Mouse (Mus musculus): Measurements from ENCODE around the gene Lrrc10. TPM values are rescaled to one million over a fixed set of nuclear protein-coding genes. Genes with fewer than 3 reads are reported as not detected.
A peak's percentile ranks its signal among the peaks of the same experiment; 100 is the strongest.
"Not testable (repeated sequence)": the region's sequence is repeated elsewhere in the genome, so short reads cannot be mapped to it uniquely, and the experiment has no call there.

Lrrc10 gene
- polyA plus RNA-seq, 1 experiment from 2014 or later, result not detected

DNA sequence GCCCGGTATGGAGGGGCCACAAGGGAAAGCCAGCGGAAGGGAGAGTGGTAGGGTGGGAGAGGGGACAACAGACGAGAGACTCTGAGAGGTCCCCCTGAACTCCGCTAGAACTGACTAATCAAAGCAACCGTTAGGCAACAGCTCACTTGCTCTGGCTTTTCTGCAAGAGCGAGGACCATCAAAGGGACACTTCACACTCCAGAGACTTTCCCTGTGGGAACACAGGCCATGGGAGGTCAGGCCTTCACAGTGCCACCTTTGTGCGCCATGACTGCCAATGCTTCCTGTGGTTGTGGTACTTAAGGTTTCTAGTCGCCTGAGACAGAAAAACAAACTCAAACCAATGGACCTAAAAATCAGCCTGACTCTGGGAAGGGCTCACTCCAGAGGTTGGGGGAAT, 34.1 kb upstream of the Lrrc10 start:
- no peaks in the 10 kb centered on the region for H3K9me3 ChIP-seq (ENCODE audit: control insufficient read depth, low read length)
- H3K27ac ChIP-seq (ENCODE audit: low read depth, low read length), result no peak overlapping the region
- peaks cover 4% of the 10 kb centered on the region; the same call in 1 of the 2 replicates for H3K4me1 ChIP-seq (ENCODE audit: control insufficient read depth, insufficient read depth, low read length)
- no peak overlapping the region for H3K4me2 ChIP-seq (ENCODE audit: low read depth, low read length)
- 63% methylated on average over 8 of the region's 8 CpGs for WGBS
- ATAC-seq (ENCODE audit: low read depth), result no peak
- H3K36me3 ChIP-seq (ENCODE audit: control insufficient read depth, insufficient read depth, low read length), result no peaks in the 10 kb centered on the region
- no peak overlapping the region for H3K4me3 ChIP-seq (ENCODE audit: low read depth, low read length)
- H3K9ac ChIP-seq (replicated peaks; ENCODE audit: low read depth, low read length), result no peak overlapping the region
- H3K27me3 ChIP-seq (ENCODE audit: control insufficient read depth, insufficient read depth, low read length), result no peaks in the 10 kb centered on the region

DNA sequence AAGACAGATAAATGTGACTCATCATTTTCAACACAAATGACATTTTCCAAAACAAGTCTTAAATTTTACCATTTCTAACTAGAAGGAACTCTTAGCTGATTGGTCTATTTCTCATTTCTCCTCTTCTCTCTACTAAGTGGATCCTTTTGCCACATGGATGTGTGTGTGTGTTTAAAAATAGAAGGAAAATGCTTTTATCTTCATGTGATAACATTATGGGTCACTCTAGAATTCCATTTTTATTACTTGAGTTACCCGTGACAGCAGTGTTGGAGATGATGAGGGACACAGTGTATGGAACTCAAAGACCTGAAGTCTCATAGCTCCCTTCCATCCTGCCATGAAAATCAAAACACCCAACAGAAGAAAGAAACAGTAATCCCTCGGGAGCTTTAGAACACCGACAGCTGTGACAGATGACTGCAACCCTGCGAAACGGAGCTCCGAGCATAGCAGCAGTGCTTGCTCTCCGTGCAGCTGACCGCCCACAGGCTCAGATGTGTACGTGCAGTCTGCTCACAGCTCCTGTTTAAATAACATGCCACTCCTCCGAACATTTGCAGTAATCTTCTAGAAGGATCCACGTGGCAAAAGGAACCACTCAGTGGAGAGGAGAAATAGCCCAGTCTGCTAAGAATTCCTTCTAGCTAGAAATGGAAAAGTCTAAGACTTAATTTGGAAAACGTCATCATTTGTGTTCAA, 31.3 kb upstream of the Lrrc10 start:
- H3K27me3 ChIP-seq (ENCODE audit: control insufficient read depth, insufficient read depth, low read length), result no peaks in the 10 kb centered on the region
- no peak overlapping the region for H3K9ac ChIP-seq (replicated peaks; ENCODE audit: low read depth, low read length)
- H3K9me3 ChIP-seq (ENCODE audit: control insufficient read depth, low read length), result no peaks in the 10 kb centered on the region
- H3K4me1 ChIP-seq (ENCODE audit: control insufficient read depth, insufficient read depth, low read length), result peaks cover 4% of the 10 kb centered on the region; the same call in 1 of the 2 replicates
- H3K27ac ChIP-seq (ENCODE audit: low read depth, low read length), result no peak overlapping the region
- peak; percentile 87 for ATAC-seq (ENCODE audit: low read depth)
- H3K4me3 ChIP-seq (ENCODE audit: low read depth, low read length), result no peak overlapping the region
- H3K36me3 ChIP-seq (ENCODE audit: control insufficient read depth, insufficient read depth, low read length), result no peaks in the 10 kb centered on the region
- peak overlapping the region; percentile 27; the same call in 1 of the 2 replicates for H3K4me2 ChIP-seq (ENCODE audit: low read depth, low read length)
- 15% methylated on average over 12 of the region's 12 CpGs for WGBS

DNA sequence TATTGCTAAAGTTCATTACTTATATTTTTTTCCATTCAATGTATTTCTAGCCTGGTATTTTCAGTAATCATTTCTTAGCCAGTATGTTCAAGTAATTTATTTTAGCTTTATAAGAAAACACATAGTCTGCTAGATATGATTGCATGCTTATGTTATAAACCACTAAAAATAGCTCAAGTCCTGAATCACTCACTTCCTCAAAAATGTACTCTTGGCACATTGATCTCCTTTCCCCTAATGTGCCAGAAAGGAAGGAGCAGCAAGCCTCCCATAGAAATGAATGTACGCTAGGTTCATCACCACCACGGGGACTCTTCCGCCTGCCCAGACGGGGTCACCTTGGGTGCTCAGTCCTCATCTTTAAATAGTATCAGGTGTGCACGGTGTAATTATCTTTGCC, 30.6 kb upstream of the Lrrc10 start:
- H3K4me1 ChIP-seq (ENCODE audit: control insufficient read depth, insufficient read depth, low read length), result peaks cover 4% of the 10 kb centered on the region; the same call in 1 of the 2 replicates
- H3K4me2 ChIP-seq (ENCODE audit: low read depth, low read length), result no peak overlapping the region
- H3K9me3 ChIP-seq (ENCODE audit: control insufficient read depth, low read length), result no peaks in the 10 kb centered on the region
- ATAC-seq (ENCODE audit: low read depth), result no peak
- H3K9ac ChIP-seq (replicated peaks; ENCODE audit: low read depth, low read length), result no peak overlapping the region
- WGBS, result 80% methylated on average over 5 of the region's 5 CpGs
- H3K4me3 ChIP-seq (ENCODE audit: low read depth, low read length), result no peak overlapping the region
- H3K27me3 ChIP-seq (ENCODE audit: control insufficient read depth, insufficient read depth, low read length), result no peaks in the 10 kb centered on the region
- no peaks in the 10 kb centered on the region for H3K36me3 ChIP-seq (ENCODE audit: control insufficient read depth, insufficient read depth, low read length)
- no peak overlapping the region for H3K27ac ChIP-seq (ENCODE audit: low read depth, low read length)

DNA sequence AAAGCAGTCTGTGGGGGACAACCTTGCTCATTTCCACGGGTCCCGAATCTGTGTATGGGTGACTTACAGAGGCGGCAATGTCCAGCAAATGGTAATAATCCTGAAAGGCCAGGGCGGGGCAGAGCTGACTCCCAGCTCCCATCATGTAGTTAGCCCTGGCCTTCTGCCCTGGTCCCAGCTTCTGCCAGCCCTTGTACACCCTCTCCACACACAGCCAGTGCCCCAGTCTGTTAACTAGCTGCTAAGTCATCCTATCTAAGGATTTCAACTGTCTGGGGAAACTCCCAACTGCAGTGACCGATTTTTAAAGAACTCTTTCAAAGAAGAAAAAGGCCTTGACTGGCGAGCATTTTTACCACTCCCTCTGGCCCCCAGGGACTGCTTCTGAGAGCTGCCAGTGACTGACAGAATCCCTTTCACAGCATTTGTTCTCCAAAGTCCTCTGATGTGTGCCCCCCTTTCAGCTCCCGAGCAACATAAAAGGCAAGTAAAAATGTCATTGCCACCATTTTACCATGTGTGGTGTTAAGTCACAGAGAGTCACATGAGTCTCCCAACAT, 26.8 kb upstream of the Lrrc10 start:
- H3K9me3 ChIP-seq (ENCODE audit: control insufficient read depth, low read length), result no peaks in the 10 kb centered on the region
- whole genome bisulfite sequencing, result 52% methylated on average over 7 of the region's 7 CpGs
- H3K4me1 ChIP-seq (ENCODE audit: control insufficient read depth, insufficient read depth, low read length), result peaks cover 4% of the 10 kb centered on the region; the same call in 1 of the 2 replicates
- no peak overlapping the region for H3K4me3 ChIP-seq (ENCODE audit: low read depth, low read length)
- ATAC-seq (ENCODE audit: low read depth), result no peak
- H3K4me2 ChIP-seq (ENCODE audit: low read depth, low read length), result no peak overlapping the region
- no peaks in the 10 kb centered on the region for H3K36me3 ChIP-seq (ENCODE audit: control insufficient read depth, insufficient read depth, low read length)
- no peaks in the 10 kb centered on the region for H3K27me3 ChIP-seq (ENCODE audit: control insufficient read depth, insufficient read depth, low read length)
- H3K27ac ChIP-seq (ENCODE audit: low read depth, low read length), result no peak overlapping the region
- no peak overlapping the region for H3K9ac ChIP-seq (replicated peaks; ENCODE audit: low read depth, low read length)

DNA sequence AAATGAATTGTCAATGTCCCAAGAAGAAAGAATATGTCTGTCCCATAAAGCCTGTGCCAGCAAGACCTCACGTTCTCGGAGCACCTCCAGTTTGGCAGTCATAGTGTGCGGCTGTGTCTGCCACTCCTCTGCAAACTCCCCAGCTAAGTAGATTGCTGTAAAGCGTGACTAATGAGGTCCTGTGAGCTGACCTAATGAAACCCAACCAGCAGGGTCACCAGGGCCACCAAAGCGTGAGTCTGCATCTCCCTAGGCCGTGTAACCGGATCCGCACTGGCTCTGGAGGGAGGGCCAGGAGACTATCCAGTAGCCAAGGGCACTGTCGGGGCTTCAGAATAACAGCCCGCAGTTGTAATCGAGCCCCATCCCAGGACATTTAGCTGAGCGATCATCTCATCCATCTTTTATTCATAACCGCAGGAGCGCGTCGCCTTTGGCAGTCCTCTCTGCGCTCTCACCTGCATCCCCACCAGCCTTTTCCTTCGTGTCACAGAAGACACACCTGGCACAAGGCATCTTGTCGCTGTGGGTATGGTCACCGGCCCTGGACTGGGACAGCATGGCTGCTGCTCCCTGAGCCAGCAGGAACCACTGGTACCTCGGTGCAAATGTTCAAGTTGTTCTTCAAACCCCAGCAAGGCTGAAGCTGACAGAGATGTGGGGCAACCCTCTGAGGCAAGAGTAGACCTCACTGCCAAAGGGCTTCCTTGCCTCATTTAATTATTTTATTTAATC, 24.0 kb upstream of the Lrrc10 start:
- no peaks in the 10 kb centered on the region for H3K9me3 ChIP-seq (ENCODE audit: control insufficient read depth, low read length)
- H3K4me2 ChIP-seq (ENCODE audit: low read depth, low read length), result no peak overlapping the region
- no peak overlapping the region for H3K4me3 ChIP-seq (ENCODE audit: low read depth, low read length)
- no peak; the same call in 1 of the 2 replicates for ATAC-seq (ENCODE audit: low read depth)
- no peaks in the 10 kb centered on the region for H3K27me3 ChIP-seq (ENCODE audit: control insufficient read depth, insufficient read depth, low read length)
- WGBS, result 24% methylated on average over 21 of the region's 21 CpGs
- H3K36me3 ChIP-seq (ENCODE audit: control insufficient read depth, insufficient read depth, low read length), result no peaks in the 10 kb centered on the region
- no peaks in the 10 kb centered on the region for H3K4me1 ChIP-seq (ENCODE audit: control insufficient read depth, insufficient read depth, low read length)
- no peak overlapping the region for H3K9ac ChIP-seq (replicated peaks; ENCODE audit: low read depth, low read length)
- no peak overlapping the region for H3K27ac ChIP-seq (ENCODE audit: low read depth, low read length)

DNA sequence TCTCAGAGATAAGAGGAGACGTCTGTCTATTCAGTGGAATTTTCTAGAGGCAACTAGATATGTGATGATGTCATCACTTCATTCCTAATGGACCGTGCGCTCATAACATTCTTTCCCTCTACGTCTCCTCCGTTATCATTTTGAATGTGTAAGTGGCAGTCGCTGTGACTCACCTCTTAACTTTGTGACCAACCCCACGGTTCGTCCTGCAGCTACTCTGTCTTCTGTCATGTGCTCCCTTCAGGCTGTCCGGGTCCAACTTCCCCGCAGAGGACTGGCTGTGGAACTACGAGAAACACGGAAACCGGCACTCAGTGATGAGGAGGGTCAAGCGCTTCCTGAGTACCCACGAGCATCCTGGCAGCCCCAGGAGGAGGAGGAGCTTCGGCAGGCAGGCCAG, 21.4 kb upstream of the Lrrc10 start:
- Histone ChIP-seq H3K9me3 (ENCODE audit: control insufficient read depth, low read length) (no peaks in the 10 kb centered on the region), H3K27me3 (ENCODE audit: control insufficient read depth, insufficient read depth, low read length) (no peaks in the 10 kb centered on the region), H3K4me1 (ENCODE audit: control insufficient read depth, insufficient read depth, low read length) (no peaks in the 10 kb centered on the region), H3K27ac (ENCODE audit: low read depth, low read length) (no peak overlapping the region), H3K36me3 (ENCODE audit: control insufficient read depth, insufficient read depth, low read length) (no peaks in the 10 kb centered on the region), H3K4me2 (ENCODE audit: low read depth, low read length) (no peak overlapping the region), H3K4me3 (ENCODE audit: low read depth, low read length) (no peak overlapping the region), H3K9ac (replicated peaks; ENCODE audit: low read depth, low read length) (no peak overlapping the region)
- no peak for ATAC-seq (ENCODE audit: low read depth)
- 70% methylated on average over 16 of the region's 16 CpGs for WGBS

DNA sequence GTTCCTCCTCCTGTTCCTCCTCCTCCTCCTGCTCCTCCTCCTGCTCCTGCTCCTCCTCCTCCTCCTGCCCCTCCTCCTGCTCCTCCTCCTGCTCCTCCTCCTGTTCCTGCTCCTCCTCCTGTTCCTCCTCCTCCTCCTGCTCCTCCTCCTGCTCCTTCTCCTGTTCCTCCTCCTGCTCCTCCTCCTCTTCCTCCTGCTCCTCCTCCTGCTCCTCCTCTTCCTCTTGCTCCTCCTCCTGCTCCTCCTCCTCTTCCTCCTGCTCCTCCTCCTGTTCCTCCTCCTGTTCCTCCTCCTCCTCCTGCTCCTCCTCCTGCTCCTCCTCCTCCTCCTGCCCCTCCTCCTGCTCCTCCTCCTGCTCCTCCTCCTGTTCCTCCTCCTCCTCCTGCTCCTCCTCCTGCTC, 19.4 kb upstream of the Lrrc10 start:
- H3K4me2 ChIP-seq (ENCODE audit: low read depth, low read length); H3K9me3 ChIP-seq (ENCODE audit: control insufficient read depth, low read length); H3K27me3 ChIP-seq (ENCODE audit: control insufficient read depth, insufficient read depth, low read length); H3K9ac ChIP-seq (replicated peaks; ENCODE audit: low read depth, low read length); ATAC-seq (ENCODE audit: low read depth); H3K4me3 ChIP-seq (ENCODE audit: low read depth, low read length); H3K36me3 ChIP-seq (ENCODE audit: control insufficient read depth, insufficient read depth, low read length); H3K27ac ChIP-seq (ENCODE audit: low read depth, low read length); H3K4me1 ChIP-seq (ENCODE audit: control insufficient read depth, insufficient read depth, low read length): not testable (repeated sequence)

DNA sequence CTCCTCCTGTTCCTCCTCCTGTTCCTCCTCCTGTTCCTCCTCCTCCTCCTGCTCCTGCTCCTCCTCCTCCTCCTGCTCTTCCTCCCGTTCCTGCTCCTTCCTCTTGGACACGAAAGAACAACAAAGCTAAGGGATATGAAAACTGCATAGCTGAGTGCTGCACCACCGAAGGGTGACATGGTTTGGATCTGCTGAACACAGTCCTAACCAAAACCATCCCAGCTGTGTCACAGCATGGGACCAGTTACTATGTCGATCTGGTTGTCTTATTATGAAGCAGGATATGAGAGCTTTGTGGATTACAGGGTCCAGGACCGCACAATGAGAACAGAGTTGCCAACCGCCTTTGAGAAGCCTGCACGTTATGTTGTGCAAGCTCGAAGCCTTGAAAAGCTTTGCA, 19.0 kb upstream of the Lrrc10 start:
- H3K27me3 ChIP-seq (ENCODE audit: control insufficient read depth, insufficient read depth, low read length), result no peaks in the 10 kb centered on the region
- H3K4me1 ChIP-seq (ENCODE audit: control insufficient read depth, insufficient read depth, low read length), result no peaks in the 10 kb centered on the region
- no peak for ATAC-seq (ENCODE audit: low read depth)
- H3K9me3 ChIP-seq (ENCODE audit: control insufficient read depth, low read length), result no peaks in the 10 kb centered on the region
- no peak overlapping the region for H3K4me3 ChIP-seq (ENCODE audit: low read depth, low read length)
- H3K36me3 ChIP-seq (ENCODE audit: control insufficient read depth, insufficient read depth, low read length), result no peaks in the 10 kb centered on the region
- H3K4me2 ChIP-seq (ENCODE audit: low read depth, low read length), result no peak overlapping the region
- no peak overlapping the region for H3K9ac ChIP-seq (replicated peaks; ENCODE audit: low read depth, low read length)
- 78% methylated on average over 8 of the region's 8 CpGs for WGBS
- H3K27ac ChIP-seq (ENCODE audit: low read depth, low read length), result no peak overlapping the region

DNA sequence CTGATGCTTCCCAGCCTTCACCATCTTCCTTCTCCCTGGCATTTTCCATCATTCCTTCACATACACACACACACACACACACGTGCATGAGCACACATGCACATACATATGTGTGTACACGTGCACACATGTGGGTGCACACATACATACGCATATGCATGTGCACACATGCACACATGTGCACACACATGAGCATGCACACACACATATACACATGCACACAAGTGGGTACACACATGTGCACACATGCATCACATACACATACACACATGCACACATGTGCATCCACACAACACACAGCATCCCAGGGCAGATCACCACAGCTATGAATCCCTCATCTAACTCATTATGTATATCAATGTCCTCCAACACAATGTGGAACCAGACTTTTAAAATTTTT, 14.0 kb upstream of the Lrrc10 start:
- Histone ChIP-seq H3K4me2 (ENCODE audit: low read depth, low read length) (no peak overlapping the region), H3K9me3 (ENCODE audit: control insufficient read depth, low read length) (no peaks in the 10 kb centered on the region), H3K27ac (ENCODE audit: low read depth, low read length) (no peak overlapping the region), H3K4me3 (ENCODE audit: low read depth, low read length) (no peak overlapping the region), H3K4me1 (ENCODE audit: control insufficient read depth, insufficient read depth, low read length) (no peaks in the 10 kb centered on the region), H3K9ac (replicated peaks; ENCODE audit: low read depth, low read length) (no peak overlapping the region), H3K36me3 (ENCODE audit: control insufficient read depth, insufficient read depth, low read length) (no peaks in the 10 kb centered on the region), H3K27me3 (ENCODE audit: control insufficient read depth, insufficient read depth, low read length) (no peaks in the 10 kb centered on the region)
- no peak for ATAC-seq (ENCODE audit: low read depth)
- WGBS, result 97% methylated on average over 3 of the region's 3 CpGs
